Mouse (Mus musculus) testis, adult 2 months (tissue): Measurements from ENCODE around the gene Lingo3.

ENCODE experiments used
- CTCF ChIP-seq: fragments of 200-500 bp; IDR thresholded peaks from 2 replicates; pipeline ENCODE4 v1.5.1; 2012; ENCODE audit warnings: low read depth, mild to moderate bottlenecking, inconsistent platforms, low read length, moderate library complexity; ENCODE audit not compliant: control insufficient read depth, insufficient read depth, insufficient replicate concordance
- POLR2A ChIP-seq: fragments of 200-500 bp; IDR thresholded peaks from 2 replicates; pipeline ENCODE4 v1.6.1; 2012; ENCODE audit warnings: low read depth, mild to moderate bottlenecking, inconsistent platforms, low read length, moderate library complexity; ENCODE audit not compliant: control insufficient read depth

DNA sequence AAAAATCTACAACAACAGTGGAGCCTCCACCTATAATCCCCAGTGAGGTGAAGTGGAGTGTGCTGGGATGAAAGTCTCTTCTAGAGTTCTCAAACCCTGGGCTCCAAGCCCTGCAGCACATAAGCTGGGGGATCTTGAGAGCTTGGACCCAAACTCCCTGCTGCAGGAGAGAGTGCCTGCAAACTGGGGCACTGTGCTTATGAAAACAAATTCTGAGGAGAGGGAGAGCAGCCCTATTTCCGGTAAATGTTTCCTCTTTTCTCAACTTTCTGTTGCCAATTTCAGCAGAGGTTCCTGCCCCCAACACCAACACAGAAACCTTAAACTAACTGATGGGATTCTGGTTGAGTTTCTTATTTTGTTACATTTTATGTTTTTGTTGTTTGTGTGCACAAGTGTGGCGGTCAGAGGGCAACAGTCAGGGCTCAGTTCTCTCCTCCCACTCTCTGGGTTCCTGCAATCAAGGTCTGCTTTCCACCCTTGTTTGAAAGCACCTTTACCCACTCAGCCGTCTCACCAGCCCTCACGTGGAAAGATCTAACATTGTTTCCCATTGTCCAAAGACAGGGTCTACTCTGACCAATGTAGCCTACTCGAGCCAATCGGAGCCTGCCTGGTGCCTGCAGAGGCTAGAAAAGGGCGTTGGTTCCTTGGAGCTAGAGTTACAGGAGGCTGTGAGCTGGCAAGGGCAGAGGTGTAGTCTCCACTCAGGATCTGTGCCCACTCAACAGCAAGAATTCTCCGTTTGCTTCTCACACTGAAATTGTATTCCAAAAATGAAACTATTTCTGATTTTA lies 19.8 kb downstream of the Lingo3 start:
- no peak for TF ChIP-seq CTCF
- 0 out of 2 replicates have a peak, but pooled peaks have one; percentile 26 for TF ChIP-seq POLR2A
